Mouse (Mus musculus) G1E (cell line): ENCODE results near the gene Psmb1. TPM values are rescaled to one million over a fixed set of nuclear protein-coding genes. Genes with fewer than 3 reads are reported as not detected.
A peak's percentile ranks its signal among the peaks of the same experiment; 100 is the strongest.
"Not testable (repeated sequence)": the region's sequence is repeated elsewhere in the genome, so short reads cannot be mapped to it uniquely, and the experiment has no call there.

ENCODE experiments used
- ATAC-seq: 2 replicates; pipeline ENCODE4 v1.8.0; 2016; ENCODE audit warnings: mild to moderate bottlenecking; ENCODE audit not compliant: insufficient number of reproducible peaks, poor library complexity, low FRiP score, severe bottlenecking; ENCODE audit errors: extremely low read depth
- DNase-seq: peaks from one replicate; pipeline ENCODE4 v3.0.0; 2012; ENCODE audit warnings: low spot score
- H3K27me3 ChIP-seq: 2 replicates; pipeline ENCODE4 v1.6.1; 2012; ENCODE audit warnings: mild to moderate bottlenecking, low read length, inconsistent platforms; ENCODE audit not compliant: insufficient read depth
- H3K36me3 ChIP-seq: replicated peaks from 2 replicates; pipeline ENCODE3; 2012; ENCODE audit warnings: mild to moderate bottlenecking, inconsistent platforms
- H3K4me1 ChIP-seq: 2 replicates; pipeline ENCODE4 v1.6.1; 2012; ENCODE audit warnings: low read depth, low read length, inconsistent platforms, mixed read lengths; ENCODE audit not compliant: insufficient read depth
- H3K4me3 ChIP-seq: 2 replicates; pipeline ENCODE4 v1.5.1; 2012; ENCODE audit warnings: low read depth, mild to moderate bottlenecking, inconsistent platforms, low read length, moderate library complexity, mixed read lengths
- H3K9me3 ChIP-seq: replicated peaks from 2 replicates; pipeline ENCODE4 v1.6.1; 2012; ENCODE audit warnings: inconsistent platforms
- CTCF ChIP-seq: IDR thresholded peaks from 2 replicates; pipeline ENCODE4 v1.5.1; 2012; ENCODE audit warnings: low read depth, low read length, inconsistent platforms, mixed read lengths
- GATA1 ChIP-seq: IDR thresholded peaks from 2 replicates; pipeline ENCODE4 v1.6.1; 2012; ENCODE audit warnings: borderline replicate concordance, low read length, inconsistent platforms, mixed read lengths
- GATA2 ChIP-seq: IDR thresholded peaks from 2 replicates; pipeline ENCODE4 v1.6.1; 2012; ENCODE audit warnings: low read depth, low read length, inconsistent platforms, borderline replicate concordance
- POLR2AphosphoS5 ChIP-seq: IDR thresholded peaks from 2 replicates; pipeline ENCODE4 v1.6.1; 2012; ENCODE audit warnings: low read depth, low read length, inconsistent platforms; ENCODE audit not compliant: insufficient replicate concordance
- TAL1 ChIP-seq: conservative IDR thresholded peaks from 2 replicates; pipeline ENCODE4 v1.6.1; 2012; ENCODE audit warnings: low read depth, low read length, inconsistent platforms, mixed read lengths
- polyA plus RNA-seq: library from polyadenylated mRNA; stranded (reverse); fragments of >175 nt; gene quantifications from 2 replicates; pipeline ENCODE4 v1.2.3, GENCODE M21; 2012
- total RNA-seq, 2 experiments: library from RNA; stranded (forward) in 1 of 2; stranded (reverse) in 1 of 2; fragments of 200-1000 nt in 1 of 2; fragments of >200 nt in 1 of 2; fragmentation: Nextera tagmentation in 1 of 2; gene quantifications; 2 replicates each; pipeline ENCODE4 v1.2.3; 2014 to 2017

Psmb1 gene
- total RNA-seq (2014; fragmentation: Nextera tagmentation) (69.1 and 72.5 TPM in 2 replicates), total RNA-seq (2017) (194 and 265 TPM in 2 replicates), polyA plus RNA-seq (11.7 and 59.3 TPM in 2 replicates)

DNA sequence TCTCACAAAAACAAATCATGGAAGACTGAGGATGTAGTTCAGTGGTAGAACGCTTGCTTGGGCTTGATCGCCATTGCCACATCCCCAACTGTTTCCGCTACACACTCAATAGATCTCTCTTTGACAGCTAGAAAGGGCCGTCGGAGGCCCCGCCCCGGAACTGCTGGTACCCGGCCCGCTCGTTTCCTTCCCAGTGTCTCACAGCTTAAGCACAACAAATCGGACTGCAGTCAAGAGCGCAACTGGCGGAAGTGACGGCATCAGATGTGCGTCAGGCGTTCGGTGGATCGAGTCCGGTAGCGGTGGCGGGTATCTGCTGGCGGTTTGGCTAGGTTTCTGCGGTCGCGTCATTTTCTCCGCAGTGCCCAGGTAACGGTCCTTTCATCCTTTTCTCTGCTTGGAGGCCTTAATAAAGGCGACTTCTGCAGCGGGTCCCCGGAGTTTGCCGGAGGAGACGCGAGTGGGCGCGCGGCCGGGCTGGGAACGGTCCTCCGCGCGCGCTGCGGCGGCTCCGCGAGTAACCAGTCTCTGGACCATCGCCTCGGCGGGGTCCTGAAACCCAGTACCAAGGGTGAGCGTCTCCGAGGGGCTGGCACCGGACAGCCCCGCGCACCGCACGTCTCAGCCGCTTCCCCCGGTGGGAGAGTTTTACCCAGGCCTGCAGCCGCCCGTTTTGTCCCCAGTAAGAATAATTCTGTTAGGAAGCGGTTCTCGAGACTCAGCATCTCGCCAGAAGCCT, at the start of gene Psmb1, which contains the start of gene Tbp:
TSS of gene Psmb1 (minus strand) at position 96 of the 739 bp plus-strand sequence.
TSS of gene Tbp (plus strand) at position 233 of the 739 bp plus-strand sequence.
- DNase-seq (peak; percentile 83), ATAC-seq (peak; percentile 84)
- Histone ChIP-seq H3K4me1 (peaks cover 35% of the 10 kb centered on the region), H3K9me3 (no peaks in the 10 kb centered on the region), H3K27me3 (no peaks in the 10 kb centered on the region), H3K4me3 (peak within 1 kb of the TSS; percentile 98), H3K36me3 (peaks cover 48% of the 10 kb centered on the region)
- TF ChIP-seq GATA2 (no peak), POLR2AphosphoS5 (no peak), TAL1 (no peak), CTCF (no peak), GATA1 (no peak)

DNA sequence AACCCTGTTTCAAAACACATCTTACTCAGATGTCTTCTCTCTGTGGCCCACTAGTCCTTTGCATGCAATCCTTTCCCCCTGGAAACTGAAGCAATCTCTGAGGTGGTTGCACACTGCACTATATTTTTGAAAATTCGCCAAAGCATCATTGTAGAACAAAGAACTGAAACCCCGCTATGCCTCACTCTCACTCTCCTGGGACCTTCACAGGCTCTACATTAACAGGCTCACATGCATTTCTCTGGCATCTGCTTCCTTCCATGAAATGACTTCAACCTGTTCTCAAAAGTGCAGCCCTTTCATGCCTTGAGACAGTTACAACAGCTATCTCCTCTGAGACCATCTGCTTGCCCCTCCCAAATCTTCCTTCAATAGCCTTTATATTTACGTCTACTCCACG, 46.9 kb upstream of the Psmb1 start:
- Histone ChIP-seq H3K4me1 (no peaks in the 10 kb centered on the region), H3K27me3 (no peaks in the 10 kb centered on the region), H3K9me3 (peaks cover 2% of the 10 kb centered on the region; the same call in 1 of the 2 replicates), H3K4me3 (no peak overlapping the region), H3K36me3 (no peaks in the 10 kb centered on the region)
- ATAC-seq (no peak), DNase-seq (no peak)
- TF ChIP-seq POLR2AphosphoS5: no peak
- TF ChIP-seq GATA2: no peak
- TF ChIP-seq CTCF: no peak
- no peak for TF ChIP-seq TAL1
- TF ChIP-seq GATA1: no peak

DNA sequence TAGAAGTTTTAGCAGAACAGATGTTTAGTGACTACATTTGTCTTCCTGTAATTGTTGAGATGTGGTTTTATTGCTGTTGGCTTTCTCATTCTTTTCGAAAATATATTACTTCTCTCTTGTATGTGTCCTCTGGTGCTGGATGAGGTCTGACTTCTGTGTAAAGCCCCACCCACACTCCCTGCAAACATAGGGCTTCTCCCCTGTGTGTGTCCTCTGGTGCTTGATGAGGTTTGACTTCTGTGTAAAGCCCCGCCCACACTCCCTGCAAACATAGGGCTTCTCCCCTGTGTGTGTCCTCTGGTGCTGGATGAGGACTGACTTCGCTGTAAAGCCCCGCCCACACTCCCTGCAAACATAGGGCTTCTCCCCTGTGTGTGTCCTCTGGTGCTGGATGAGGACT, 44.3 kb upstream of the Psmb1 start:
- H3K4me3 ChIP-seq, H3K27me3 ChIP-seq, H3K9me3 ChIP-seq, H3K36me3 ChIP-seq, DNase-seq, H3K4me1 ChIP-seq, ATAC-seq: not testable (repeated sequence)

DNA sequence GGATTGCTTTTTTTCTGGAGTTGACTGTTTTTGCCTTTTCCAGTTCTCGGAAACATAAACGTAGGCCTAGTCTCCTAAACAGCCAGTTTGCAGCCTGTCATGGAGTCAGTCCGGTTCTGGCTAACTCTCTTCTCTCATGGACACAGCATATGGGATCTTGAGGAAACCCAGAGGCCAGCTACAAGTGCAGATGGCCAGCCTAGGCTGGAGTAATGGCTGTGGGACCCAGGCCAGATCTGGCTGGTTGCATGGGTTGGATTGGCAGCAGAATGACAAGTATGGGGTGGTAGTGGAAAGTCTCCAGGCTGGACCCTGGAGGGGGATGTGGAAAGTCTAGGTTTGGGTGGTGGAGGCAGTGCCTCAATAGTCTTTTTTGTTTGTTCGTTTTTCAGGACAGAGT, 40.8 kb upstream of the Psmb1 start:
- H3K27me3 ChIP-seq: peaks cover 25% of the 10 kb centered on the region
- no peaks in the 10 kb centered on the region for H3K36me3 ChIP-seq
- ATAC-seq (no peak), DNase-seq (no peak)
- TF ChIP-seq POLR2AphosphoS5 (no peak), GATA1 (no peak), CTCF (no peak), GATA2 (no peak), TAL1 (no peak)
- H3K4me3 ChIP-seq: no peak overlapping the region
- peaks cover 7% of the 10 kb centered on the region; the same call in 1 of the 2 replicates for H3K4me1 ChIP-seq
- peaks cover 2% of the 10 kb centered on the region; the same call in 1 of the 2 replicates for H3K9me3 ChIP-seq

DNA sequence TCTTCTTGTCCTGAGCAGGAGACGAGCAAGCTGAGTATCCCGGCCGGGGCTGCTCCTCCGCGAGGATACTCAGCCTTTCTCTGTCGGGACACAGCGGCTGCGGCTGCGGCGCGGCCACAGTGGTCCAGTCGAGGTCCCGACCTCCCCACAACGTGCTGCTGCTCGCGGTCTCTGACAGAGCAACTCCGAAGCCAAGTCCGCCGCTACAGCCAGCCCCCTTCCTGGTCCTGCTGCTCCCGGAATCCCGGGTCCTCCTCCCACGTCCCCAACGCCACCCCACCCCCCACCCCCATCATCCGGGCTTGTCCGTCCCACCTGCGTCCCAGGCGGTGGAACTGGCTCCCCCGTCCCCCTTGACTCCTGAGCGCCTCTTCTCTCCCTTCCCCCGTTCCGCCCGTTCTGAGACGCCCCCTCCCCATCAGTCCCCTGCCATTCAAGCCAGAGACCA, 36.9 kb upstream of the Psmb1 start:
- TF ChIP-seq POLR2AphosphoS5: no peak
- no peaks in the 10 kb centered on the region for H3K36me3 ChIP-seq
- ATAC-seq: no peak
- peak overlapping the region; percentile 58; the same call in 1 of the 2 replicates for H3K4me3 ChIP-seq
- no peaks in the 10 kb centered on the region for H3K9me3 ChIP-seq
- peaks cover 7% of the 10 kb centered on the region; the same call in 1 of the 2 replicates for H3K4me1 ChIP-seq
- H3K27me3 ChIP-seq: peaks cover 30% of the 10 kb centered on the region
- DNase-seq: no peak

DNA sequence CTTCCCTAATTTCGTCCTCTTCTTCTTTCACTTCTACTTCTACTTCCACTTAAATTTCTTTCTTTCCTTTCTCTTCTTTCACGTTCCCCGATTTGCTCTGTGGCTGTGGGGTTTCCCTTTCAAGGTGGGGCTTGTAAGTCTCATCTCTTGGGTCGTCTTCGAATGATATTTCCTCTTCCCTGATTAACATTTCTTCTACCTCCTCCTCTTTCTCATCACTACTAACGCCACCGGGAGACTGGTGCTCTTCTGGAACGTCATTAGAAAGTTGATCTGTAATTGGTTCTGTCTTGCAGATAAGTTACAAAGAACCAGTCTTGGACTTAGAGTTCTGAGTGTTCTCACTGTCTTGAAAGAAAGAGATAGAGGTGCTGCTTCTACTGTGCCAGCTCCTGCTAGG, 36.4 kb upstream of the Psmb1 start:
- ATAC-seq: no peak

More for the DNA sequence above, 36.4 kb upstream of the Psmb1 start:
- no peaks in the 10 kb centered on the region for H3K9me3 ChIP-seq
- no peak for TF ChIP-seq POLR2AphosphoS5
- DNase-seq: no peak
- peaks cover 30% of the 10 kb centered on the region for H3K27me3 ChIP-seq
- H3K36me3 ChIP-seq: no peaks in the 10 kb centered on the region
- H3K4me1 ChIP-seq: peaks cover 7% of the 10 kb centered on the region; the same call in 1 of the 2 replicates
- H3K4me3 ChIP-seq: no peak overlapping the region; the same call in 1 of the 2 replicates
